10 mouse cellular contexts compared by ENCODE assay signal in the genomic region with DNA sequence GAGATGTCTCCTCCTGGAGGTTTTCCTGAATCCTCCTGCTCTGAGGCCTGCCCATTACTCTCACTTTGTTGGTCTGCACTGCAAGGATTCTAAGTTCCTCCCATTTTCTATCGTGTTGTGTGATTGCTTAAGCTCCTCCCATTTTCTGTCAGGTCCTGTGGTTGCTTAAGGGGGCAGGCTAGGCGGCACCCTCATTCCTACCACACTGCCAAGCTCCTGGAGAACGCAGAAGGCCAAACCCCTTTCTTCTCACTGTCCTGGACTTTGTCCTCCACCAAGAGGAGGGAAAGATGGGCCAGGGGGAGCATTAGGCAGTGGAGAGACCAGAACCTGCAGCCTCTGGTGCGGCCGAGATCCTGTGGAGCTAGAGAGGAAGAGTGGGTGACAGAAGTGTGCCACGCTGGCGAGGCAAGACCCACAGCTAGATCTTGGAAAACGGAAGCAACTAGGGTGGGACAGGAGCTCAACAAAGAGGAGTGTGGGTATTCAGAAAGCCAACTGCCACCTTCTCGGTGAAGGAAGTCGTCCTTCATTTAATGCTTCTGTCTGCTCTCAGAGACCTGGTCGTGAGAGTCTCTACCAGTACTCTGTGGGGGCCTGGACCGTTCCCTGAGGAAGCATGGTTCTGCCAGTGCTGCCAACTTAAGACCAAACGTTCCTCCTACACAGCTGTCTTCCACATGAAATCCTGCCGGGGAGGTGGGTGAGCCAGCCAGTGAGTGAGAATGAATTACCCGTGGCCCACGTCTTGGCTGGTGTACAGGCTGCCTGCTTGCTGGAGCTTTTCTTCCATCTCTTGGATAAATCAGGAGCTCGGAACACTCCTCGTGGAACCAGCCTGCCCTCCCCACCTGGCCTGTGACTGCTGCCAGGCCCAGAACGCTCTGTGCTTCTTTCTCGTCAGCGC.
A peak's percentile ranks its signal among the peaks of the same experiment; 100 is the strongest.
DNase-seq lines count a peak whose midpoint lies in the region.
"Had no signal": no experiment of that assay in that cellular context is flagged by ENCODE, and none has a peak within 500 bp of the region (broad histone marks: within the 10 kb centered on the region; RNA-seq: fewer than 3 reads in every experiment).

No protein-coding gene starts in this region.

- WGBS in heart, embryonic 10.5 days, result 82% methylated on average over 21 of the region's 21 CpGs

- no peak overlapping the region for H3K4me3 ChIP-seq in heart, embryonic 10.5 days
- H3K4me3 ChIP-seq: erythroblast, embryonic 14.5 days; limb, embryonic 13.5 days had no signal

- H3K4me1 ChIP-seq in heart, embryonic 10.5 days, result peaks cover 51% of the 10 kb centered on the region

- peak; percentile 29 for DNase-seq in ovary, adult 18-20 months (ENCODE audit: low spot score)
- DNase-seq in ovary, postnatal 14 days (ENCODE audit: low spot score), result no peak
- peak; percentile 90 to 95 for DNase-seq in frontal cortex, postnatal 36 days (ENCODE audit: low spot score in 2 of 2)
- peak; percentile 89 to 96 for DNase-seq in left cerebral cortex, adult 9 months (ENCODE audit: low spot score in 2 of 2)
- peak; percentile 97 for DNase-seq in telencephalon, adult 2 months (ENCODE audit: low read depth, low spot score)
- DNase-seq in B cell, adult 2 months, result no peak
- DNase-seq in heart, embryonic 10.5 days (ENCODE audit: low spot score), result no peak
- DNase-seq in heart, postnatal 4 days, result no peak

- H3K27ac ChIP-seq in heart, embryonic 10.5 days, result no peak overlapping the region
- H3K27ac ChIP-seq: limb, embryonic 13.5 days had no signal

- no peaks in the 10 kb centered on the region for H3K9me3 ChIP-seq in heart, embryonic 10.5 days

- H3K36me3 ChIP-seq in heart, embryonic 10.5 days, result 0 out of 2 replicates have a peak, but pooled peaks cover 4% of the 10 kb centered on the region
- H3K36me3 ChIP-seq: limb, embryonic 13.5 days had no signal

- no peaks in the 10 kb centered on the region for H3K27me3 ChIP-seq in heart, embryonic 10.5 days (ENCODE audit: insufficient read depth, poor library complexity, severe bottlenecking)
- H3K27me3 ChIP-seq: limb, embryonic 13.5 days had no signal

Comparison
In these comparisons a context has a peak if more than half of its experiments do, and no peak if none do; other contexts are left out.
1. DNase-seq: peak in ovary, adult 18-20 months (single experiment), frontal cortex, postnatal 36 days (2 of 2), left cerebral cortex, adult 9 months (2 of 2) and telencephalon, adult 2 months (single experiment); none in ovary, postnatal 14 days (single experiment), B cell, adult 2 months (0 of 2), heart, embryonic 10.5 days (single experiment) and heart, postnatal 4 days (single experiment).